Mouse (Mus musculus): ENCODE measurements around the gene Bmp2k.

DNA sequence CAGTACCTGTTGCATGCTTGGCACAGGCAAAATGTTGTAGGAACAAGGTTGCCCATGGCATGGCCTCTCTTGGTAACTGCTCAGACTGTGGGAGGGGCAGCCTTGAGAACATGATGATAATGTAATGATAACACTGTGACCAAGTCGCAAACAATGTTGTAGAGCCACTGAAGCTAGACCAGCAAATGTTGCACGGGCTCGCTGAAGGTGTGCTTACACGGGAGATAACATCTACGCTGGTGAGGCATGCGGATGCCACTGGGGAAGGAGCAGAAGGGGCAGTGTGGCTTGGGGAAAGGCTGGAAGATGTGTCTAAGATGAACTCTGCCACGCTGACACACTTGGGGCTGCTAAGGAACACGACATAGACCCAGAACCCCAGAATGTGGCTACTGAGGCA lies 102.5 kb downstream of the Bmp2k start:
- TF ChIP-seq CTCF (IDR thresholded peaks at IDR 0.05; ENCODE audit: borderline replicate concordance, extremely low read depth, insufficient read depth, insufficient read length) (no peak), POLR2A (IDR thresholded peaks at IDR 0.05; ENCODE audit: borderline replicate concordance, extremely low read depth, insufficient read depth, insufficient read length, poor library complexity, severe bottlenecking) (no peak)

Data from brain, embryonic 14.5 days (tissue).